Mouse (Mus musculus) forebrain, embryonic 16.5 days (tissue): ENCODE data around the gene Mixl1. TPM values are rescaled to one million over a fixed set of nuclear protein-coding genes. Genes with fewer than 3 reads are reported as not detected.

ENCODE experiments used
- ATAC-seq: fragments of 200-750 bp; cut with Nextera tagmentation; 2 replicates; pipeline ENCODE4 v1.8.0; 2017; ENCODE audit warnings: mild to moderate bottlenecking, moderate library complexity
- H3K27ac ChIP-seq: fragments of 300-500 bp; sonication (generic); 2 replicates; pipeline ENCODE4 v1.5.1; 2014; ENCODE audit warnings: low read length, control low read depth
- H3K27me3 ChIP-seq: fragments of 300-500 bp; sonication (generic); replicated peaks from 2 replicates; pipeline ENCODE4 v1.6.1; 2014; ENCODE audit warnings: low read length; ENCODE audit not compliant: control insufficient read depth, insufficient read depth
- H3K36me3 ChIP-seq: fragments of 300-500 bp; sonication (generic); 2 replicates; pipeline ENCODE4 v1.6.1; 2014; ENCODE audit not compliant: control insufficient read depth, insufficient read depth
- H3K4me1 ChIP-seq: fragments of 300-500 bp; sonication (generic); replicated peaks from 2 replicates; pipeline ENCODE4 v1.6.1; 2014; ENCODE audit warnings: low read length; ENCODE audit not compliant: control insufficient read depth, insufficient read depth
- H3K4me2 ChIP-seq: fragments of 300-500 bp; sonication (generic); 2 replicates; pipeline ENCODE4 v1.6.1; 2014; ENCODE audit warnings: mild to moderate bottlenecking, low read length, control low read depth
- H3K4me3 ChIP-seq: fragments of 300-500 bp; sonication (generic); replicated peaks from 2 replicates; pipeline ENCODE4 v1.5.1; 2014; ENCODE audit warnings: mild to moderate bottlenecking, low read length, control low read depth
- H3K9ac ChIP-seq: fragments of 300-500 bp; sonication (generic); replicated peaks from 2 replicates; pipeline ENCODE4 v1.6.1; 2014; ENCODE audit warnings: low read depth, low read length, control low read depth
- H3K9me3 ChIP-seq: fragments of 300-500 bp; sonication (generic); 2 replicates; pipeline ENCODE4 v1.6.1; 2016; ENCODE audit warnings: low read length; ENCODE audit not compliant: control insufficient read depth
- WGBS: fragments of 180-500 bp; shearing (Covaris S2); extraction: QIAGEN DNeasy Blood & Tissue Kit; methylation state at CpG from one replicate; pipeline ENCODE4 v1.1.7; 2014; 5-methylcytosine and 5-hydroxymethylcytosine counted together
- polyA plus RNA-seq: library from polyadenylated mRNA; unstranded; fragments of >200 nt; fragmentation: Nextera tagmentation; extraction: Ambion mirVana; gene quantifications from 2 replicates; pipeline ENCODE4 v1.2.1, GENCODE M21; 2015

Gene Mixl1
- polyA plus RNA-seq, 1 experiment from 2014 or later: not detected

DNA sequence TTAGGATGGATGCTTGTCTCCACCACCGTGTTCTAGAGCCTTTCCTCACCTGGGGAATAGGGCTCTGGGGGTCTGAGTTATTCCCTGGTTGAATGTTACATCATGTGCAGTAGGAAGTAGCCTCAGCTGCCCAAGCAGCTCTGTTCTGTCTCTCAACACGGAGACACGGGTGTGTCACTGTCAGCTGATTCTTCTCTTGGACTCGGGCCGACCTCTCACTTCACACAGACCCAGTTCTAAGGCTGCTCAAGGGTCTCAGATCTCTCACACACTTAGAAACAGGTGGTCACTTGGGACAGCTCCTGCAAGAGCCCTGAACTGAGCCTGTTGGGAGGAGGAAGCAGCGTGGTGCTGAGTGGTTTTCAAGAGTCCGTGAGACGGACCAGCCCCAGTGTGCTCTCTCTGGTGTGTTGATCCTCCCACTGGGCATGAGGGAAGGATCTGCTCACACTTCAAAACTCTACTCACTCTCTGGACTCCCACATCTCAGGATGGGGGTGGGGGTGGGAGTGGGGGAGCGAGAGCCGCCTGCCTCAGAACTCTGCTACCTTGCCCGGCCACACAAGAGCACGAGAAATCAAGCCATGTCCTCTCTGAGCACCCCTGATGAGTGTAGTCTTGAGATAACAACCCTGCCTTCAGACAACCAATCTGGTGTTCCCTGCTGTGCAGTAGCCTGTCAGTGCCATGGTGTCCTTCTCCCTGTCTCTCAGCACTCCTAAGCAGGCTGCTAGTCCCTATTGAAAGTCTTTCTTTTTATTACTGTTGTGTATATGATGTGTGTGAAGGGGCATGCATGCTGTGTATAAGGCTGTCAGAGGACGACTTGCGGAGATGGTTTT is 12.3 kb upstream of the Mixl1 start:
- Histone ChIP-seq H3K36me3 (no peaks in the 10 kb centered on the region), H3K4me3 (no peak overlapping the region), H3K27ac (no peak overlapping the region), H3K9ac (no peak overlapping the region), H3K9me3 (no peaks in the 10 kb centered on the region), H3K27me3 (no peaks in the 10 kb centered on the region), H3K4me2 (no peak overlapping the region), H3K4me1 (no peaks in the 10 kb centered on the region)
- 80% methylated on average over 14 of the region's 14 CpGs for WGBS
- no peak for ATAC-seq

DNA sequence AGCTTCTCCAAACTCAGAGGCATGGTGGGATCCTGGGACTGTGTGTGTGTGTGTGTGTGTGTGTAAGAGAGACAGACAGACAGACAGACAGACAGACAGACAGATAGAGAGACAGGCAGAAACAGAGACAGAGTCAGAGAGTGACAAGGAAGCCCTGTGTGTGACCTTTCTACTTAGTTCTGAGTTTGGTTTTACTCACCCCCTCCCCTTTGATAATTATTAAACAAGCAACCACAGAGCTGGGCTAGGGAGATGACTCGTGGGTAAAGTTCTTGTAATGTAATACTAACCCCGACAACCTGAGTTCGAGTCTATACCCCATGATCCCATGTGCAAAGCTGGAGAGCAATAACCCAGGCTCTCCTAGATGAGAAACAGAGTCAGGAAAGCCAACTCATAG is 11.0 kb upstream of the Mixl1 start:
- no peaks in the 10 kb centered on the region for H3K4me1 ChIP-seq
- no peaks in the 10 kb centered on the region for H3K9me3 ChIP-seq
- H3K4me2 ChIP-seq: no peak overlapping the region
- no peak overlapping the region for H3K9ac ChIP-seq
- 87% methylated on average over 3 of the region's 3 CpGs for WGBS
- ATAC-seq: no peak
- no peak overlapping the region for H3K4me3 ChIP-seq
- H3K36me3 ChIP-seq: no peaks in the 10 kb centered on the region
- no peak overlapping the region for H3K27ac ChIP-seq
- no peaks in the 10 kb centered on the region for H3K27me3 ChIP-seq

GRCm38 (mm10) chr1:180707368-180707767 is 10.5 kb upstream of the Mixl1 start:
- H3K4me3 ChIP-seq: no peak overlapping the region

DNA sequence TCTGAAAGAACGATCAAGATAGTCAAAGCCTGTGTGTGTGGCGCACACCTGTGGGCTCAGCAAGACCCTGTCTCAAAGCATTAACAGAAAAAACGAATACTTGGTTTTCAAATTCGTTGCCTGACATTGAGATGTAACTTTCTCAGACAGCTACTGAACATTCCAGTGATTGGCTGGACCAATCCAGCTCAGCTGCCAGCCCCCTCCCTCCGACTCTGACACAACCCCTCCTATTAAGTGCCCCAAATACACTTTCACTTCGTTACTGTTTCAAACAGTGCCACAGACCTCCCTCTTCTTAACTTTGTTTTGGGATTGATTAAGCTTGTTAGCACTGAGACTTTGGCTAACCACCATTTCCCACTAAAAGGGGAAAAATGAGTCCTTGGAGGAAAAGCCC is 6.6 kb upstream of the Mixl1 start:
- 48% methylated on average over 6 of the region's 6 CpGs for WGBS
- Histone ChIP-seq H3K36me3 (no peaks in the 10 kb centered on the region), H3K4me1 (no peaks in the 10 kb centered on the region), H3K9me3 (no peaks in the 10 kb centered on the region), H3K4me3 (no peak overlapping the region), H3K9ac (no peak overlapping the region), H3K27me3 (peaks cover 3% of the 10 kb centered on the region; the same call in 1 of the 2 replicates), H3K4me2 (no peak overlapping the region), H3K27ac (no peak overlapping the region)
- no peak for ATAC-seq

More at GRCm38 (mm10) chr1:180707368-180707767, 10.5 kb upstream of the Mixl1 start:
- no peak overlapping the region for H3K4me2 ChIP-seq
- no peaks in the 10 kb centered on the region for H3K27me3 ChIP-seq
- WGBS: 58% methylated on average over 3 of the region's 3 CpGs
- no peaks in the 10 kb centered on the region for H3K36me3 ChIP-seq
- no peak overlapping the region for H3K27ac ChIP-seq
- H3K4me1 ChIP-seq: no peaks in the 10 kb centered on the region
- ATAC-seq: no peak
- no peaks in the 10 kb centered on the region for H3K9me3 ChIP-seq
- H3K9ac ChIP-seq: no peak overlapping the region

DNA sequence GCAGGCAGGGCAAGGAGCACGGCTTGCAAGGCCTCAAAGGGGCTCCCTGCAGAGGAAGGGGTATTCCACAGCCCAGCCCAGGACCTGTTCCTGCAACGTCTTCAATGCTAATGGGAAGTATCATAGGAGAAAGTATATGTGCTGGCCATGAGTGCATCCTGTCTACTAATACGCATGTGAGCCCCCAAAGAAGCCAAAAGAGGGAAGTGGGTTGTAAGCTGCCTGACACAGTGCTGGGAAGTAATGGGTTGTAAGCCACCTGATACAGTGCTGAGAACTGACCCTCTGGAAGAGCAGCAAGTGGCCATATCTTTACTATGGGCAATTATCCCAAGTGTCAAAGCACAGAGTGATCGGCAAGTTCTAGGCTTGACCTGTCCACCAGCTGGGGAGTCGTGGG is 1.2 kb upstream of the Mixl1 start:
- ATAC-seq: no peak
- H3K27me3 ChIP-seq: peaks cover 38% of the 10 kb centered on the region
- H3K9me3 ChIP-seq: no peaks in the 10 kb centered on the region
- H3K9ac ChIP-seq: no peak overlapping the region
- no peak overlapping the region for H3K4me2 ChIP-seq
- 58% methylated on average over 5 of the region's 5 CpGs for WGBS
- no peak overlapping the region for H3K27ac ChIP-seq
- peaks cover 8% of the 10 kb centered on the region for H3K4me1 ChIP-seq
- H3K36me3 ChIP-seq: no peaks in the 10 kb centered on the region
- H3K4me3 ChIP-seq: no peak overlapping the region

DNA sequence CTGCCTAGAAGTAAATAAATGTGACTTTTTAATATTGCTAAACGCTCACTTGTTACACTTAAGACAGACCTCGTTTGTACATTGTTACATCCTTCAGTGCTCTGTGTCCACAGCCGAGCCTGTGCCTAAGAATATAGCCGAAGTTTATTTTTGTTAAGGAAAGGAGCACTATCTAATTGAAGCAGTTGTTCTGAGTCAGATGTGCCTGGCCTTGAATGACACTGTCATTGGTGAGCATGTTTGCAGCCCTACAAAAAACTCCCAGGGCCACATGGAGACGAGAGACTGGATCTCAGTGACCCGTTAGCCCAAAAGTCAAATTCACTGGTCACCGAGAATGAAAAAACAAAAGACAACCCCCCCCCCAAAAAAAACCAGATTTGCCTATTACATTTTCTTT is 5.5 kb downstream of the Mixl1 start:
- peaks cover 8% of the 10 kb centered on the region; the same call in 1 of the 2 replicates for H3K36me3 ChIP-seq
- H3K9ac ChIP-seq: no peak overlapping the region
- H3K9me3 ChIP-seq: no peaks in the 10 kb centered on the region
- 87% methylated on average over 7 of the region's 7 CpGs for WGBS
- no peak for ATAC-seq
- H3K4me2 ChIP-seq: no peak overlapping the region
- peaks cover 15% of the 10 kb centered on the region for H3K27me3 ChIP-seq
- H3K4me1 ChIP-seq: no peaks in the 10 kb centered on the region
- no peak overlapping the region for H3K4me3 ChIP-seq
- no peak overlapping the region for H3K27ac ChIP-seq

Other genes starting within 250 kb of the Mixl1 start
- 3.9 and 4.3 TPM in 2 replicates for gene Stum, start 213.5 kb downstream of the Mixl1 start, polyA plus RNA-seq
- 138 and 156 TPM in 2 replicates for gene Parp1, start 128.1 kb downstream of the Mixl1 start, polyA plus RNA-seq
- gene Lin9, start 55.9 kb downstream of the Mixl1 start, polyA plus RNA-seq: 16.2 and 17.7 TPM in 2 replicates
- 23.5 and 25.0 TPM in 2 replicates for gene Acbd3, start 29.0 kb upstream of the Mixl1 start, polyA plus RNA-seq
- gene H3f3a, start 116.9 kb upstream of the Mixl1 start, polyA plus RNA-seq: 3,503 and 3,633 TPM in 2 replicates
- gene Sde2, start 154.1 kb upstream of the Mixl1 start, polyA plus RNA-seq: 36.6 and 41.9 TPM in 2 replicates
- 4.1 and 6.6 TPM in 2 replicates for gene Lefty2, start 196.1 kb upstream of the Mixl1 start, polyA plus RNA-seq
- 78.8 and 84.8 TPM in 2 replicates for gene Pycr2, start 207.3 kb upstream of the Mixl1 start, polyA plus RNA-seq
- gene Lefty1, start 238.0 kb upstream of the Mixl1 start, polyA plus RNA-seq: 0.30 and 0.39 TPM in 2 replicates
- gene Tmem63a, start 245.3 kb upstream of the Mixl1 start, polyA plus RNA-seq: 1.3 and 2.0 TPM in 2 replicates